Mouse (Mus musculus) CD8-positive naive resting alpha-beta T cell, adult 2 months (primary cell): ENCODE results near the gene Gm28168.
"Not testable (repeated sequence)": the region's sequence is repeated elsewhere in the genome, so short reads cannot be mapped to it uniquely, and the experiment has no call there.

Source experiments
- DNase-seq, 2 experiments: peaks; one replicate each; pipeline ENCODE4 v3.0.0; 2022; ENCODE audit warnings: low read depth in 2 of 2, low spot score in 2 of 2

The Gm28168 gene

DNA sequence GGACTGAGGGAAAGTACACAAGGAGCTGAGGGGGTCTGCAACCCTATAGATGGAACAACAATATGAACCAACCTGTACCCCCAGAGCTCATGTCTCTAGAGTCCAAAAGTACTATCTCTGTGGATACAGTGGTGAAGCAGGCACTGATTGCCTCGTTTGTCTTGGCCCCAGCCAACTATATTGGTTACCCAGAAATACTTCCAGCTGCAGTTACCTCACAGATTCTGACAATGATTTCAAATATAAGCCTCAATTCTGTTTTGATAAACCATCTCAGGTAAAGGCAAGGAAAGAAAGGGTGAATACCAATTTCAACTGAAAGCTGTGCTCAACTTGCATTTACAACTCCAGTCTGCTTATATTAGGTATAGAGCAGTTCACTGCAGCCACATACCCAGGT is at the start of gene Gm28168:
Gene Gm28168 (plus strand): TSS at position 301 of the 400 bp plus-strand sequence.
- not testable (repeated sequence) for DNase-seq

DNA sequence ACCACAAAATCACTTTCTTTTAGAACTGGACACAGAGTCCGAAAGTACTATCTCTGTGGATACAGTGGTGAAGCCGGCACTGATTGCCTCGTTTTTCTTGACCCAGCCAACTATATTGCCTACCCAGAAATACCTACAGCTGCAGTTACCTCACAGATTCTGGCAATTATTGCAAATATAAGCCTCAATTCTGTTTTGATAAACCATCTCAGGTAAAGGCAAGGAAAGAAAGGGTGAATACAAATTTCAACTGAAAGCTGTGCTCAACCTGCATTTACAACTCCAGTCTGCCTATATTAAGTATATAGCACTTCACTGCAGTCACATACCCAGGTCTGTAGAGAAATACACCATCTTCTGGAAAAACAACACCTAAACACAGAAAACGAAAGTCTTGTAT is 37.8 kb downstream of the Gm28168 start, which contains the start of gene Gm7145:
Gene Gm7145 (plus strand): TSS at position 301 of the 400 bp plus-strand sequence.
- DNase-seq, result no peak
